Mouse (Mus musculus): ENCODE data around the gene Hdac1.

The Hdac1 gene

GRCm38 (mm10) chr4:129542592-129543141, at the start of gene Hdac1:
TSS of gene Hdac1 (minus strand) at chr4:129542713.
- peak; percentile 99 for DNase-seq

GRCm38 (mm10) chr4:129588865-129589264, 46.4 kb upstream of the Hdac1 start:
- no peak for DNase-seq

- no peak for DNase-seq
These were observed 44.4 kb upstream of the Hdac1 start for GRCm38 (mm10) chr4:129586943-129587342.

DNA sequence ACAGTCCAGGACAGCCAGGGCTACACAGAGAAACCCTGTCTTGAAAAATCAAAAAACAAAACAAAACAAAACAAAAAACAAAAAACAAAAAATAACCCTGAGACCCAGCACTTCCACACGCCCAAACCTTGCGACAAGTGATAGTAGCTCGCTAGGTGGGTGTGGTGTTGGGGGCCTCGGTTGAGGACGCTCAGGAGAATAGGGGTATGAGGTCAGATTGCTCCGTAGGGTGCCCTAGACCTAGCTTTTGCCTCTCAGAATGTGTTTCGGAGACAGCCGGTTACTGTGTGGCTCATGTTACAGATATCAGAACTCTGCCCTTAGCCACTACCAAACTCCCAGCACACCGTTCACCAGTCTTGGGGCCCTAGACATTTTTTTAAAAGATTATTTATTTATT, 43.3 kb upstream of the Hdac1 start:
- no peak for DNase-seq

- peak; percentile 88 for DNase-seq
These were observed 42.5 kb upstream of the Hdac1 start for GRCm38 (mm10) chr4:129584884-129585608.

DNA sequence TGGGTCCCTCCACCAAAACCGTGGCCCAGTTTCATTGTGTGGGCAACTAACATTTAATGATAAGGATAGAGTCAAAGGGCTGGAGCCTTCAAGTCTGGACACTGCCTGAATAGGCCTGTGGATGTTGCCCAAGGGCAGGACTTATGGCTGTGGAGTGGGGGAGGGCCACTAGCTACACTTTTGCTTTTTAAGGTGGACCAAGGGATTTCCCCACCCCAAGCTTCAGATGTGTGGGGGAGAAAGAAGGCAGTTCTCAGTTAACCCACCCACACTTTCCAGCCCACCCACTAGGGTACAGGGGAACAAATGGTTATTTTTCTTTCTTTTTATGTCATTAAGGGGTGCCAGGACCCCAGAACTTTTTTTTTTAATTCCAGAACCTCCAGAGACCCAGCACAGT, 41.9 kb upstream of the Hdac1 start:
- no peak for DNase-seq

DNA sequence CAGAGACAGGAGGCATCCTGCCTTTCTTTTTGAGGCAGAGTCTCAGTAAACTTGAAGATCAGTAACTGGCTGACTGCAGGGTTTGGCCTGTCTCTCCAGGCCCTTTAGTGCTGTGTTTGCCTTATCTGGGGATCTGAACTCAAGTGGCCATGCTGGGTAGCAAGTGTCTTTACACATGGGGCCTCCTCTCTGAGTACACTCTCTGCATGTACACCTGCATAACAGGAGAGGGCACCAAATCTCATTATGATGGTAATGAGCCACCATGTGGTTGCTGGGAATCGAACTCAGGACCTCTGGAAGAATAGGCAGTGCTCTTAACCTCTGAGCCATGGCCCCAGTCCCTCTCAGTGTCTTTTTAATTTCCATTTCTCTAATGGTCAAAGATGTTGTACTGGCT, 39.7 kb upstream of the Hdac1 start:
- no peak for DNase-seq

DNA sequence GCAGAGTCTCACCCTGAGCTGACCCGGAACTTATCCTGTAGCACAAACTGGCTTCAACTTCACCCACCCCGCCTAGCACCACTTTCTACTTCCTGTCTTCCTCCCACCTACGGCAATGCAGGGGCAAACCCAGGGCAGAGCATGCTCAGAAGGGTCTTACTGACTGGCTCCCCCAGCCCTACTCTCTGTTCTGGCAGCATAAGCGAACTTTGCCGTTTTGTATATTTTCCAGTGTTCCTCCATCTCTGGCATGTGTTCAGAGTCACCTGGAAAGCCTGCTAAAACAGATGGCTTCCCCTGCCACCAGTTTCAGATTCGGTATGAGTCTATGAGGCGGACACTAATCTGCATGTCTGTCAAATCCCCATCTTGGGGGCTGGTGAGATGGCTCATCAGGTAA, 37.8 kb upstream of the Hdac1 start:
- no peak for DNase-seq

- no peak for DNase-seq
These were observed 36.0 kb upstream of the Hdac1 start, which contains the start of gene Fam167b for GRCm38 (mm10) chr4:129578466-129578865. TSS of gene Fam167b (minus strand) at chr4:129578549.

GRCm38 (mm10) chr4:129577688-129578087, 35.2 kb upstream of the Hdac1 start:
- no peak for DNase-seq

DNA sequence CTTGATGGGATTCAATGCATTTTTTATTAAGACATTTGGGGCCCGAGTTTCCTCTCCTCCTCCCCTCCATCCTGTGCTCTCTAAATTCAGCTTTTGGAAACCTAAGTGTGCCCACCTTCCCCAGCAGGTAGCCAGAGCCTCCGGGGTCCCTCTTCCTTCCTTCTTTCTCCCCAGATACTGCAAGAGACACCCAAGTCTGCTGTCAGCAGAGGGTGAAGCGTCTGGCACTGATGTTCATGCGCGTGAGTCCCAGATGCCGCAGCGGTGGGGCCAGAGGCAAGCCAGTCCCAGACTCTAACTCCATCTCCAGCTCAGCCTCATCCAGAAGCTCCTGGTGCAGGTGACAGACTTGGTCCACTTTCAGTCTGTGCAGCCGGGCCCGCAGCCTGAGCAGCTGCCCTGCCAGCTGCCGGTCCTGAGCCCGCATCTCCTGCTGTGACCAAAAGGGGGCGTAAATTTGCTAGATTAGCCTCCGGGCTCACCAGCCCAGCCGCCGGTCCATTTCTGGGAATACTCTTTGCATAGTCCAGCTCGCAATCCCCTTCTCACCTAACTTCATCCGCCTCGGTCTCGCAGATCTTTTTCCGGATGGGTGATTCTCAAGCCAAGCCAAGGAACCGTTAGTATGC, 34.5 kb upstream of the Hdac1 start:
- peak; percentile 91 for DNase-seq

- DNase-seq, result no peak
These were observed 32.8 kb upstream of the Hdac1 start for GRCm38 (mm10) chr4:129575171-129575844.

DNA sequence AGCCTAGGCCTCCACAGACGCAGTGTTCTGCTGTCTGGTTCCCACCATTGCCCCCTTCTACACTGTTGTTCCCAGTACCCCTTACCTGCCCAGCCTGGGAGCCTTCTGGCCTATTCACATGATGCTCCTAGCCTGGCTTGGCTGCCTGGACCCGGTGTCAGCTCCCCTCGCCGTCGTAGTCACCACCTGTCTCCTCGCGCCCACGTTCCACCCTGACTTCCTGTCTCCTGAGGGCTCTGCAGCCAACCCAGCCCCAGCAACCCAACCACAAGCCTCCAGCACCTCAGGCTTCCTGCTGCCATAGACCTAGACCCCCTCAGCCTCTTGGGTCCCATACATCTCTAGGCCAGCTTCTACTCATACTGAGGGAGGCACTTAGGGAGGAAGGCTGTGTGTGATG, 30.9 kb upstream of the Hdac1 start, which contains the start of gene Lck:
TSS of gene Lck (minus strand) at position 212 of the 400 bp plus-strand sequence.
- no peak for DNase-seq

DNA sequence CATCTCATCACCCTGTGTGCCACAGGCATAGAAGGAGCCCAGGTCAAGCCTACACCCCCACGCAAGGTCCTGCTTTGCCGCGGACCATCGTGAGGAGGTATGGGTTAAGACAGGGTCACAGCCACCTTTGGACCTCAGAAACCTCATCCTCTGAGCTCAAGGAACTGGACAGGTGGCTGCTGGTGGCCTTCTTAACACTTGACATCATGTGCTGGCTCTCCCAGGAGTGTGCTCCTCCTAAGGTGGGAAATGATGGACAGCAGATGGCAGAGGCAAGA, 30.5 kb upstream of the Hdac1 start:
- DNase-seq, result no peak

DNA sequence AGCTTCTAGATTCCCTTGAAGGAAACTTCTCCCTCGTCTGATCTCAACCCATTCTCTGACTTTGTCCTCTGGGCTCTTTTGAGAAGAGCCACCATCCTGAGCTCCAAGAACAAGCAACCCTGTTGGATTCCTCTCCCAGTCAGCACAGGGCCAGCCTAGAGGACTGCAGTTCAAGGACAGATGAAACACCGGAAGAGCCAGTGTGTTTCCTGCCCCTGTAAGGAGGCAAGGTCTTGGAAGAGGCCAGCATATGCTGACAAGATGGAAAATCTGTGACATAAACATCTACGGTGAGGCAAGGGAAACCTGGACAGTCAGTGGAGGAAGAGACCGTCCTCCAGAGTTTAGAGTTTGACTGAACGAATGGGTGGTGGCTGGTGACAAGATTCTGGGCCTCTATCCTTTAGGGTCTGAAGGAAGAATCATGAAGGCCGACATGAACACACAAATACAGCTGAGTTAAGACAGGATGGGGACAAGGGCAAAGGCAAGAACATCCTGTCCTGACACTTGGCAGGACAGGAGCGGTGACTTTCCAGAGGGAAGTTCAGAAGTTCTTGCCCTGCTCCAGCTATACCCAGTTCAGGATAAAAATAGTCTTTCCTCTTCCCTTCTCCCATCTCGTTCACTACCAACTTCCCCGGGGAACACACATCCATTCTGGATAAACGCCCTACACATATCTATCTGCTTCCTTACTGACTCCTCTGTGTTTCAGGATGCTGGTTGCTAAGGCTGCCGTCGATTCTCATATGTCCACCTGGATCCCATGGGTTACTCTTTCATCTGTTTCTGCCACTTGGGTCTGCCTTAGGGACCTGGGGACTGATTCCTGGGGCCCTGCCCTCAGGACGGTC, 30.0 kb upstream of the Hdac1 start:
- DNase-seq, result no peak

- DNase-seq, result no peak
These were observed 29.1 kb upstream of the Hdac1 start for GRCm38 (mm10) chr4:129571551-129572084.

GRCm38 (mm10) chr4:129570028-129570427, 27.5 kb upstream of the Hdac1 start:
- DNase-seq, result no peak

DNA sequence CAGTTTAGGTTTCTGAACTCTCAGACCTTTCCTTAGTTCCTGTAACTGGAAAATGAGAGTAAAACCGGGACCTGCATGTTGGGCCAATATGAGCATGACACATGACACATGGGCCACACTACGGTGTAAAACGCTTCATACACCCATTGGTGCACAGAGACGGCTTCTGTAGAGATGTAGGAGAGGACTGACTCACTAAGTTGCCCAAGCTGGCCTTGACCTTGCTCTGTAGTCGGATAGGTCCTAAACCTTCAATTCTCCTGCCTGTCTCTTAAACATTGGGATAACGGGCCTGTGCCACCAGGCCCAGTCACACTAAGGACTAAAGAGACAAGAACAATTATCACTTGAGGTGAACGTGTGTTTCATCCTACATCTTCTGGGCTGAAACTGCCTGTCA, 25.9 kb upstream of the Hdac1 start:
- DNase-seq, result no peak

- DNase-seq, result no peak
These were observed 22.6 kb upstream of the Hdac1 start for GRCm38 (mm10) chr4:129565139-129565538.

DNA sequence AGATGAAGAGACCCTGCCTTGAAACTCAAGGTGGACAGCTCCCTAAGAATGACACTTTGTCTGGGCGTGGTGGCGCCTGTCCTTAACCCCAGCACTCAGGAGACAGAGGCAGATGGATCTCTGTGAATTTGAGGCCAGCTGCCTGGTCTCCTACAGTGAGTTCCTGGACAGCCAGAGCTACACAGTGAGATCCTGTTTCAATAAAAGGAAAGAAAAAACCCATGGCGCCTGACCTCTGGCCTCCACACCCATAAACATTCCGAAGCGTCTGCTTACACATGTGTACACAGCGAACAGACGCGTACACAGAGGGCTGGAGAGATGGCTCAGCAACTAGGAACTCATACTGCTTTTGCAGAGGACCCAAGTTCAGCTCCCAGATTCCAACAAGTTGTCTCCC, 21.2 kb upstream of the Hdac1 start:
- DNase-seq, result no peak

- DNase-seq, result no peak
These were observed 18.7 kb upstream of the Hdac1 start for GRCm38 (mm10) chr4:129561184-129561583.

GRCm38 (mm10) chr4:129558321-129558955, 15.9 kb upstream of the Hdac1 start:
- no peak for DNase-seq

All from retina, postnatal 1 day (tissue).